Mouse (Mus musculus) neural tube, embryonic 11.5 days (tissue): Measurements from ENCODE around the gene Tinagl1. TPM values are rescaled to one million over a fixed set of nuclear protein-coding genes. Genes with fewer than 3 reads are reported as not detected.

Experiments
- ATAC-seq: fragments of 200-750 bp; cut with Nextera tagmentation; 2 replicates; pipeline ENCODE4 v1.8.0; 2017; ENCODE audit warnings: moderate number of reproducible peaks, mild to moderate bottlenecking, moderate TSS enrichment, moderate library complexity; ENCODE audit not compliant: insufficient read depth, low FRiP score, low TSS enrichment
- DNase-seq: peaks from one replicate; pipeline ENCODE4 v3.0.0-alpha.2; 2015; ENCODE audit warnings: low spot score
- H3K27ac ChIP-seq: fragments of 300-500 bp; sonication (generic); 2 replicates; pipeline ENCODE4 v1.5.1; 2014; ENCODE audit warnings: low read depth, mild to moderate bottlenecking, low read length
- H3K27me3 ChIP-seq: fragments of 300-500 bp; sonication (generic); 2 replicates; pipeline ENCODE4 v1.6.1; 2014; ENCODE audit warnings: mild to moderate bottlenecking, low read length, mixed read lengths; ENCODE audit not compliant: control insufficient read depth, insufficient read depth
- H3K36me3 ChIP-seq: fragments of 300-500 bp; sonication (generic); 2 replicates; pipeline ENCODE4 v1.6.1; 2014; ENCODE audit warnings: mild to moderate bottlenecking, low read length, moderate library complexity, mixed read lengths; ENCODE audit not compliant: control insufficient read depth, insufficient read depth
- H3K4me1 ChIP-seq: fragments of 300-500 bp; sonication (generic); 2 replicates; pipeline ENCODE4 v1.6.1; 2014; ENCODE audit warnings: low read length, mixed read lengths; ENCODE audit not compliant: control insufficient read depth, insufficient read depth
- H3K4me2 ChIP-seq: fragments of 300-500 bp; sonication (generic); 2 replicates; pipeline ENCODE4 v1.6.1; 2014; ENCODE audit warnings: low read depth, mild to moderate bottlenecking, moderate library complexity
- H3K4me3 ChIP-seq: fragments of 300-500 bp; sonication (generic); 2 replicates; pipeline ENCODE4 v1.5.1; 2014; ENCODE audit warnings: low read depth, low read length
- H3K9ac ChIP-seq: fragments of 300-500 bp; sonication (generic); 2 replicates; pipeline ENCODE4 v1.6.1; 2014; ENCODE audit warnings: mild to moderate bottlenecking, low read length
- H3K9me3 ChIP-seq: fragments of 300-500 bp; sonication (generic); 2 replicates; pipeline ENCODE4 v1.6.1; 2016; ENCODE audit warnings: low read length; ENCODE audit not compliant: control insufficient read depth
- WGBS: fragments of 180-500 bp; shearing (Covaris S2); extraction: QIAGEN DNeasy Blood & Tissue Kit; methylation state at CpG from one replicate; pipeline ENCODE4 v1.1.7; 2014; 5-methylcytosine and 5-hydroxymethylcytosine counted together
- polyA plus RNA-seq: library from polyadenylated mRNA; unstranded; fragments of >200 nt; fragmentation: Nextera tagmentation; extraction: Ambion mirVana; gene quantifications from 2 replicates; pipeline ENCODE4 v1.2.1, GENCODE M21; 2014

Gene Tinagl1
- polyA plus RNA-seq, 1 experiment from 2014 or later, result 4.7 TPM

- H3K4me3 ChIP-seq, result no peak overlapping the region
These were observed 26.5 kb downstream of the Tinagl1 start for GRCm38 (mm10) chr4:130148405-130148804.

GRCm38 (mm10) chr4:130141786-130142185 lies 33.1 kb downstream of the Tinagl1 start:
- Histone ChIP-seq H3K9ac (no peak overlapping the region), H3K27ac (no peak overlapping the region), H3K9me3 (no peaks in the 10 kb centered on the region), H3K27me3 (peaks cover 36% of the 10 kb centered on the region), H3K36me3 (no peaks in the 10 kb centered on the region), H3K4me1 (peaks cover 9% of the 10 kb centered on the region), H3K4me2 (no peak overlapping the region), H3K4me3 (no peak overlapping the region)
- 64% methylated on average over 3 of the region's 3 CpGs for WGBS
- ATAC-seq (no peak), DNase-seq (no peak)

More at GRCm38 (mm10) chr4:130148405-130148804, 26.5 kb downstream of the Tinagl1 start:
- H3K36me3 ChIP-seq, result no peaks in the 10 kb centered on the region
- peaks cover 6% of the 10 kb centered on the region; the same call in 1 of the 2 replicates for H3K27me3 ChIP-seq
- H3K4me2 ChIP-seq, result no peak overlapping the region
- H3K27ac ChIP-seq, result no peak overlapping the region
- 72% methylated on average over 10 of the region's 10 CpGs for WGBS
- no peak overlapping the region for H3K9ac ChIP-seq
- ATAC-seq, result no peak
- no peak for DNase-seq
- no peaks in the 10 kb centered on the region for H3K4me1 ChIP-seq
- H3K9me3 ChIP-seq, result no peaks in the 10 kb centered on the region

- H3K4me1 ChIP-seq, result peaks cover 9% of the 10 kb centered on the region
- no peak overlapping the region for H3K4me2 ChIP-seq
- H3K9ac ChIP-seq, result no peak overlapping the region
- ATAC-seq, result no peak
- peaks cover 38% of the 10 kb centered on the region for H3K27me3 ChIP-seq
- H3K9me3 ChIP-seq, result no peaks in the 10 kb centered on the region
- H3K27ac ChIP-seq, result no peak overlapping the region
- no peaks in the 10 kb centered on the region for H3K36me3 ChIP-seq
- no peak overlapping the region for H3K4me3 ChIP-seq
- WGBS, result 47% methylated on average over 9 of the region's 9 CpGs
- peak; percentile 48 for DNase-seq
These were observed 33.9 kb downstream of the Tinagl1 start for GRCm38 (mm10) chr4:130140992-130141402.

GRCm38 (mm10) chr4:130139214-130139492 lies 35.8 kb downstream of the Tinagl1 start, which contains the start of gene Hcrtr1:
Gene Hcrtr1, minus strand, starts transcription at chr4:130139359.
- Histone ChIP-seq H3K4me2 (peak within 1 kb of the TSS; percentile 71), H3K36me3 (no peaks in the 10 kb centered on the region), H3K4me3 (peak within 1 kb of the TSS; percentile 34), H3K27me3 (peaks cover 38% of the 10 kb centered on the region), H3K27ac (no peak within 1 kb of the TSS), H3K9me3 (no peaks in the 10 kb centered on the region), H3K4me1 (peaks cover 9% of the 10 kb centered on the region), H3K9ac (peak within 1 kb of the TSS; percentile 35; the same call in 1 of the 2 replicates)
- no peak for ATAC-seq
- WGBS, result under 1% methylated on average over 14 of the region's 15 CpGs
- DNase-seq, result no peak

GRCm38 (mm10) chr4:130138441-130139213 lies 36.3 kb downstream of the Tinagl1 start:
- Histone ChIP-seq H3K4me1 (peaks cover 9% of the 10 kb centered on the region), H3K9me3 (no peaks in the 10 kb centered on the region), H3K4me3 (peak overlapping the region; percentile 34), H3K4me2 (peak overlapping the region; percentile 71), H3K9ac (peak overlapping the region; percentile 35; the same call in 1 of the 2 replicates), H3K27me3 (peaks cover 38% of the 10 kb centered on the region), H3K36me3 (no peaks in the 10 kb centered on the region), H3K27ac (no peak overlapping the region)
- peak; percentile 88 for DNase-seq
- under 1% methylated on average over 49 of the region's 57 CpGs for WGBS
- ATAC-seq, result peak; percentile 58; the same call in 1 of the 2 replicates

GRCm38 (mm10) chr4:130133399-130133798 lies 41.5 kb downstream of the Tinagl1 start:
- Histone ChIP-seq H3K9me3 (no peaks in the 10 kb centered on the region), H3K27me3 (peaks cover 11% of the 10 kb centered on the region; the same call in 1 of the 2 replicates), H3K4me1 (no peaks in the 10 kb centered on the region), H3K4me3 (no peak overlapping the region), H3K4me2 (no peak overlapping the region), H3K27ac (no peak overlapping the region), H3K36me3 (no peaks in the 10 kb centered on the region), H3K9ac (no peak overlapping the region)
- WGBS, result 64% methylated on average over 6 of the region's 6 CpGs
- ATAC-seq (no peak), DNase-seq (no peak)

GRCm38 (mm10) chr4:130131448-130132105 lies 43.3 kb downstream of the Tinagl1 start:
- H3K27me3 ChIP-seq, result 0 out of 2 replicates have a peak, but pooled peaks cover 2% of the 10 kb centered on the region
- no peak overlapping the region for H3K9ac ChIP-seq
- 87% methylated on average over 7 of the region's 7 CpGs for WGBS
- ATAC-seq (no peak), DNase-seq (no peak)
- no peaks in the 10 kb centered on the region for H3K4me1 ChIP-seq
- no peak overlapping the region for H3K4me2 ChIP-seq
- peaks cover 2% of the 10 kb centered on the region for H3K36me3 ChIP-seq
- H3K4me3 ChIP-seq, result no peak overlapping the region
- no peaks in the 10 kb centered on the region for H3K9me3 ChIP-seq
- H3K27ac ChIP-seq, result no peak overlapping the region

- no peak for DNase-seq
- no peak overlapping the region for H3K27ac ChIP-seq
- H3K9me3 ChIP-seq, result no peaks in the 10 kb centered on the region
- H3K4me3 ChIP-seq, result no peak overlapping the region
- H3K27me3 ChIP-seq, result no peaks in the 10 kb centered on the region
- ATAC-seq, result no peak
- peaks cover 2% of the 10 kb centered on the region for H3K36me3 ChIP-seq
- H3K9ac ChIP-seq, result no peak overlapping the region
- no peak overlapping the region for H3K4me2 ChIP-seq
- 60% methylated on average over 13 of the region's 13 CpGs for WGBS
- no peaks in the 10 kb centered on the region for H3K4me1 ChIP-seq
These were observed 44.1 kb downstream of the Tinagl1 start for GRCm38 (mm10) chr4:130130641-130131350.
